Mouse (Mus musculus) hindbrain, embryonic 12.5 days (tissue): ENCODE results near the gene Tanc1. TPM values are rescaled to one million over a fixed set of nuclear protein-coding genes. Genes with fewer than 3 reads are reported as not detected.

Experiments used
- ATAC-seq: fragments of 200-750 bp; cut with Nextera tagmentation; 2 replicates; pipeline ENCODE4 v1.8.0; 2017; ENCODE audit warnings: moderate TSS enrichment; ENCODE audit not compliant: low FRiP score
- H3K27ac ChIP-seq: fragments of 300-500 bp; sonication (generic); 2 replicates; pipeline ENCODE4 v1.5.1; 2016; ENCODE audit warnings: mild to moderate bottlenecking
- H3K27me3 ChIP-seq: fragments of 300-500 bp; sonication (generic); 2 replicates; pipeline ENCODE4 v1.6.1; 2016; ENCODE audit warnings: mild to moderate bottlenecking
- H3K36me3 ChIP-seq: fragments of 300-500 bp; sonication (generic); 2 replicates; pipeline ENCODE4 v1.6.1; 2016; ENCODE audit warnings: mild to moderate bottlenecking
- H3K4me1 ChIP-seq: fragments of 300-500 bp; sonication (generic); 2 replicates; pipeline ENCODE4 v1.6.1; 2016
- H3K4me2 ChIP-seq: fragments of 300-500 bp; sonication (generic); replicated peaks from 2 replicates; pipeline ENCODE4 v1.6.1; 2016; ENCODE audit warnings: mild to moderate bottlenecking
- H3K4me3 ChIP-seq: fragments of 300-500 bp; sonication (generic); 2 replicates; pipeline ENCODE4 v1.5.1; 2016; ENCODE audit warnings: mild to moderate bottlenecking
- H3K9ac ChIP-seq: fragments of 300-500 bp; sonication (generic); 2 replicates; pipeline ENCODE4 v1.6.1; 2016; ENCODE audit warnings: mild to moderate bottlenecking, moderate library complexity
- H3K9me3 ChIP-seq: fragments of 300-500 bp; sonication (generic); replicated peaks from 2 replicates; pipeline ENCODE4 v1.6.1; 2016; ENCODE audit warnings: mild to moderate bottlenecking
- WGBS: fragments of 180-500 bp; shearing (Covaris S2); methylation state at CpG from one replicate; pipeline ENCODE4 v1.1.7; 2016; 5-methylcytosine and 5-hydroxymethylcytosine counted together
- polyA plus RNA-seq: library from polyadenylated mRNA; unstranded; fragments of >200 nt; fragmentation: Nextera tagmentation; extraction: Ambion mirVana; gene quantifications from 2 replicates; pipeline ENCODE4 v1.2.1, GENCODE M21; 2016

Gene Tanc1
- polyA plus RNA-seq, 1 experiment from 2014 or later: 18.9 TPM

DNA sequence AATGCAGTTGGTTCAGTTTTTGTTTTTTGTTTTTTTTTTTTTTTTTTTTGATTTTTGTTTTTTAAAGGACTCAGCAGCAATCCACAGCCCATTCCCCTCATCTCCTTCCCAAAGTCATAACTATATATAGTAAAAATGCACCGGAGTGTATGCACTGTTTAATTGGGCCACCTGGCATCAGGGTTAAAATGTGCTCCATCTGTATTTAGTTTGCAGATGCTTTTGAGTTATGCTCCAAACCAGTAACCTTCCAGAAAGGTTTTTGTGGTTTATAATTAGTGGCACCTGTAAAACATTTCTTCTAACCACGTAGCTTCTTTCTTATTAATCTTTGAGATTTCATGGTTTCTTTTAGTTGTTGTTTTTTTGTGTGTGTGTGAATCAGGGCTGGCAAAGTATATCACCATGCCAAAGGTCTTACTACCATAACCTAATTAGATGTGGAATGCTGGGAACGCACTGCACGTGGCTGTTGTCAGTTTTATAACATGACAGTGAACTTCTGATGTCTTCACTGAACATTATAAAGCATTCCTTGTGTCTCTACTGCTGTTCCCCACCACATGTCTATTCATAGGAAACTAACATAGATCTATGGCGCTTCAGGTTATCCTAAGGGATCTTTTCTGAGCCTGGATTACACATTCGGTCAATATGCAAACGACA, 86.9 kb downstream of the Tanc1 start:
- 29% methylated on average over 7 of the region's 7 CpGs for WGBS

DNA sequence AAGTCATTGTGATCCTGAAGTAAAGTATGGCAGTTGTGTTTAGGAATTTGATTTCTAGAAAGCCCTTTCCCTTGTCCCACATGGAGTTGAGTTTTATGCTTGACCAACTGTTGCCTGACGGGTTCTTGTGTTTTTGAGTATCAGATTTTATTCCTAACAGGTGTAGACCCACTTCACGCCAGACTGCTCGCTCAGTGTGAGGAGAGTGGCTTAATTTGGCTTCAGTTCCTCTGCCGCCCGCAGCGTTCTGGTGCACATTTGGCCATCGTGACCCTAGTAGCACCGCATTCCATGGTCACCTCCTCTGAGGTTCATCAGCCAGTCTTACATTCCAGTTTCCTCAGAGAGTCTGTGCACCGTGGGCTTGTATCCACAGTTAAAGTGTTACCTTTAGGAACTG, 88.1 kb downstream of the Tanc1 start:
- ATAC-seq: no peak

More for the DNA sequence above, 86.9 kb downstream of the Tanc1 start:
- Histone ChIP-seq H3K9me3 (no peaks in the 10 kb centered on the region), H3K4me2 (peak overlapping the region; percentile 47; the same call in 1 of the 2 replicates), H3K4me3 (no peak overlapping the region), H3K27me3 (no peaks in the 10 kb centered on the region), H3K4me1 (peaks cover 18% of the 10 kb centered on the region), H3K9ac (no peak overlapping the region), H3K36me3 (no peaks in the 10 kb centered on the region), H3K27ac (no peak overlapping the region)
- no peak for ATAC-seq

DNA sequence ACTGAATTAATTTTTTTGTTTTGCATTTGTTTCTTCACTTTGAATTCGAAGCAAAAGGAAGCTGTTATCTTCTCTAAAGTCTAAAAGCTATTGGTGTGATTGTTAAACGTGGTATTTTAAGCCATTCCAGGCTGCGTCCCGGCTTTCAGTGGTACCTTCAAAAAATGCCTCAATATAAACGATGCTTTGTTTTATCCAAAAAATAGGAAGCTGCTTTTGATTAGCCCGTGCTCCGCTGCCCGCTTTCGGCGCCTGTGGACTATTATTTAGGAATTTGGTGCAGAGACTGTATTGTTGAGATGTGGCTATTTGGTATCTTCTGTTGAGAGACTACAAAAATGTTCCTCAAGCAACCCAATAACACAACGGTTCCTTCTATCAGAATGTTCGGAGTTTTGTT, 93.4 kb downstream of the Tanc1 start:
- Histone ChIP-seq H3K9me3 (no peaks in the 10 kb centered on the region), H3K4me3 (no peak overlapping the region), H3K27ac (no peak overlapping the region), H3K36me3 (no peaks in the 10 kb centered on the region), H3K27me3 (no peaks in the 10 kb centered on the region), H3K9ac (no peak overlapping the region), H3K4me1 (no peaks in the 10 kb centered on the region; the same call in 1 of the 2 replicates), H3K4me2 (no peak overlapping the region)
- ATAC-seq: no peak
- 87% methylated on average over 12 of the region's 12 CpGs for WGBS

More for the DNA sequence above, 88.1 kb downstream of the Tanc1 start:
- H3K27ac ChIP-seq: no peak overlapping the region
- no peak overlapping the region for H3K4me2 ChIP-seq
- H3K4me1 ChIP-seq: peaks cover 18% of the 10 kb centered on the region
- WGBS: 75% methylated on average over 9 of the region's 9 CpGs
- H3K27me3 ChIP-seq: no peaks in the 10 kb centered on the region
- H3K36me3 ChIP-seq: no peaks in the 10 kb centered on the region
- H3K9me3 ChIP-seq: no peaks in the 10 kb centered on the region
- H3K4me3 ChIP-seq: no peak overlapping the region
- H3K9ac ChIP-seq: no peak overlapping the region

DNA sequence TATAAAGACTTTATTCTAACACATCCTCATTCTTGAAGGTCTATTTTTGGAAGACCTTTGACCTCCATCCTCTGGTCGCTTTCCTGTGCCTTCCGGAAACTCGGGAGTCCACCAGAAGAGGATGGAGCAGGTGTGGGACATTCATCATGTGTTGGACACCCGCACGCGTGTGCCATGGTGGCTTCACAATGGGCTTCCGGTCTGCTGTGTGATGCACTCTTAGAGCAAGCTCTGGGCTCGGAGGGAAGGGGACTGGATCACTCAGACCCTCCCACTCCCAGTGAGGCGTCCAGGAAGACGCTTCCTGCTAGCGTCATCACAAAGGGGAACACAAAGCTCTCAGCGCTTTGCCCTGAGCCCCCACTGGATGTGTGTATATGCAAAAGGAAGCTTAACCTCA, 95.0 kb downstream of the Tanc1 start:
- Histone ChIP-seq H3K4me3 (no peak overlapping the region), H3K4me2 (no peak overlapping the region), H3K4me1 (no peaks in the 10 kb centered on the region; the same call in 1 of the 2 replicates), H3K27me3 (no peaks in the 10 kb centered on the region), H3K9ac (no peak overlapping the region), H3K36me3 (no peaks in the 10 kb centered on the region), H3K27ac (no peak overlapping the region), H3K9me3 (no peaks in the 10 kb centered on the region)
- 85% methylated on average over 12 of the region's 12 CpGs for WGBS
- no peak for ATAC-seq

DNA sequence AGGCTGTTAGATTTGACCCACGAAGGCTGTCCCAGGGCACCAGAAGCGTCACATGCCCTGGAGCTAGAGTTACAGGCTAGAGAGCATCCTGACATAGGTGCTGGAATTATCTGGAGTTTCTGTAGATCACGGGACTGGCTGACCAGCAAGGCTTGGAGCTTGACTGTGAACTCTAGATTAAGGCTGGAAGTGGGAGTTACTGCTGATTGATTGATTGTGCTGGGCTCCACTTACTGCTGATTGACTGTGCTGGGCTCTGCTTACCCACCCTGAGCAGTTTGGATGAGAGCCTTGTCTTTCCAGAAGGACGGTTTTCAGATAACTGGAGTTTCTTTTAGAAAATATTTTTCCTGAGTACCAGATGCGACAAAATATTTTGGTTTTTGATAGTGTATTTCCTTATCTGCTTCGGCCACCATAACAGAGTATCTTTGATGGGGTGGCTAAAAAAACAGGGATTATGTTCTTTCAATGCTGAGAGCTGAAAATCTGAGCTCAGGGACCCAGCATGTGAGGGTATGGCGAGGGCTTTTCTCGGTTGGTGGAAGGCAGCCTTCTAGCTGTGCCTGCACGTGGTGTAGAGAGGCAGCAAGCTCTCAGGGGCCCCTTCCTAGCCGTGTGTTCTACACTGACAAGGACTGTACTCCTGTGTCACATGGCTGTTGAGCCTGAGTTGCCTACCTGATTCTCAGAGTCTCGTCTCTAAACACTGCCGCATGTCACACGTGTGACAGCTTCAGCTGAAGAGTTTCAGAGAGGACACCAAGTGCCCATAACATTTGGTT, 96.3 kb downstream of the Tanc1 start:
- no peaks in the 10 kb centered on the region for H3K27me3 ChIP-seq
- WGBS: 72% methylated on average over 13 of the region's 13 CpGs
- H3K9me3 ChIP-seq: no peaks in the 10 kb centered on the region
- ATAC-seq: no peak
- no peaks in the 10 kb centered on the region for H3K36me3 ChIP-seq
- peaks cover 2% of the 10 kb centered on the region; the same call in 1 of the 2 replicates for H3K4me1 ChIP-seq
- no peak overlapping the region for H3K9ac ChIP-seq
- H3K27ac ChIP-seq: no peak overlapping the region
- no peak overlapping the region for H3K4me3 ChIP-seq
- H3K4me2 ChIP-seq: no peak overlapping the region

DNA sequence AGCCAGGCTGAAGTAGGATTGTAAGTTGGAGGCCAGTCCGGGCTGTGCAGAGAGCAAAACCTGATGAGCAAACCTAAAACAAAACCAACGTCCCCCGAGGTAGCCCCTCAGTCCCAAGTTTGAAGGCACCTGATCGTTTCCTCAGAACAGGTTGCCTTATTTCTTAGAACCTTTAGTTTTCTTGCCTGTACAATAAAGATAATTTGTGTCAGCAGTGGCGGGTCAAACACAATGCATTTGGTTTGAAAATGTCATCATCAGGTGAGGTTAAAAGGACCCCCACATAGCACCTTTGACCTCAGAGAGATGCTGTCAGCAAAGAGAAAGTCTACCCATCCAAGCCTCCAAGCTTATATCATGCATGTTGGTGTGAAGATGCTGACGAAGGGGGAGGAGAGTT, 98.9 kb downstream of the Tanc1 start:
- Histone ChIP-seq H3K4me2 (no peak overlapping the region), H3K9me3 (no peaks in the 10 kb centered on the region), H3K9ac (no peak overlapping the region), H3K36me3 (no peaks in the 10 kb centered on the region), H3K27me3 (no peaks in the 10 kb centered on the region), H3K4me3 (no peak overlapping the region), H3K27ac (no peak overlapping the region), H3K4me1 (0 out of 2 replicates have a peak, but pooled peaks cover 2% of the 10 kb centered on the region)
- no peak for ATAC-seq
- 90% methylated on average over 6 of the region's 6 CpGs for WGBS

DNA sequence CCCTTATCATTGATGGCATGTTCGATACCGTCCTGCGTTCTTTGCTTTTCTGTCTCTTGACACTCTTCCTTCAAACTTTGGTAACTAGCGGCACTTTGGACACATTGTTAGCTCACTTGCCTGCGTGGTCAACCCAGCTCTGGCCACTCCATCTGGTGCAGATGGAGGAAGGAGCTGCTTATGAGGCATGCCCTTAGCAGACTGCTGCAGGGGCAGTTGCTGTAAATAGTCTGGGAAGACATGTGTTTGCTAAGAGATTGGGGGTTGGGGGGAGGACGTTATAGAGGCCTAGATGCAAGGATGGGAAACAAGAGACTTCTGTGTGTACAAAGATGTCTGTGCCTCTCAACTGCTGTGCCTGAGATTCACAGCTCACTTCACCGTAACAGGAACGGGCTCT, 100.2 kb downstream of the Tanc1 start:
- Histone ChIP-seq H3K27me3 (no peaks in the 10 kb centered on the region), H3K27ac (no peak overlapping the region), H3K9ac (0 out of 2 replicates have a peak overlapping the region, but pooled peaks have one; percentile 18), H3K9me3 (no peaks in the 10 kb centered on the region), H3K4me3 (no peak overlapping the region), H3K4me2 (no peak overlapping the region), H3K4me1 (0 out of 2 replicates have a peak, but pooled peaks cover 2% of the 10 kb centered on the region), H3K36me3 (no peaks in the 10 kb centered on the region)
- ATAC-seq: no peak
- 81% methylated on average over 8 of the region's 8 CpGs for WGBS

DNA sequence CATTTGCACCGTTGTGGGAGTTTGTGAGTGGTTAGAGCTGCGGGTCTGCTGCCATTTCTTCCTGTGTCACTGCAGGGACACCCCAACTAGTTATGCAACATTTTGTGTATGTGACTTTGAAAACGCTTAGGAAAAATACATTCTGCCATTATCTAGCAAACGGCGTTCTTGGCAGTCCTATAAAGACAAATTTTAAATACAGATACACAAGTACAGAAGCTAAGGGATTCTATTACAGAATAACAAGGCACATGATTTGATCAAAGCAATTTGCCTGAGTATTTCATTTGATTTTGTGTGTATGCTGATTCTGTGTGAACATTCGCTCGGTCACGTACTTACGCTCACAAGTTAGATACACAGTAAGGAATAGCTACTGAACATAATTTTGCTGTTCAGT, 100.6 kb downstream of the Tanc1 start:
- Histone ChIP-seq H3K36me3 (no peaks in the 10 kb centered on the region), H3K27me3 (no peaks in the 10 kb centered on the region), H3K9ac (no peak overlapping the region), H3K4me3 (no peak overlapping the region), H3K4me1 (peaks cover 2% of the 10 kb centered on the region; the same call in 1 of the 2 replicates), H3K4me2 (no peak overlapping the region), H3K27ac (no peak overlapping the region), H3K9me3 (no peaks in the 10 kb centered on the region)
- WGBS: 89% methylated on average over 9 of the region's 9 CpGs
- no peak for ATAC-seq

DNA sequence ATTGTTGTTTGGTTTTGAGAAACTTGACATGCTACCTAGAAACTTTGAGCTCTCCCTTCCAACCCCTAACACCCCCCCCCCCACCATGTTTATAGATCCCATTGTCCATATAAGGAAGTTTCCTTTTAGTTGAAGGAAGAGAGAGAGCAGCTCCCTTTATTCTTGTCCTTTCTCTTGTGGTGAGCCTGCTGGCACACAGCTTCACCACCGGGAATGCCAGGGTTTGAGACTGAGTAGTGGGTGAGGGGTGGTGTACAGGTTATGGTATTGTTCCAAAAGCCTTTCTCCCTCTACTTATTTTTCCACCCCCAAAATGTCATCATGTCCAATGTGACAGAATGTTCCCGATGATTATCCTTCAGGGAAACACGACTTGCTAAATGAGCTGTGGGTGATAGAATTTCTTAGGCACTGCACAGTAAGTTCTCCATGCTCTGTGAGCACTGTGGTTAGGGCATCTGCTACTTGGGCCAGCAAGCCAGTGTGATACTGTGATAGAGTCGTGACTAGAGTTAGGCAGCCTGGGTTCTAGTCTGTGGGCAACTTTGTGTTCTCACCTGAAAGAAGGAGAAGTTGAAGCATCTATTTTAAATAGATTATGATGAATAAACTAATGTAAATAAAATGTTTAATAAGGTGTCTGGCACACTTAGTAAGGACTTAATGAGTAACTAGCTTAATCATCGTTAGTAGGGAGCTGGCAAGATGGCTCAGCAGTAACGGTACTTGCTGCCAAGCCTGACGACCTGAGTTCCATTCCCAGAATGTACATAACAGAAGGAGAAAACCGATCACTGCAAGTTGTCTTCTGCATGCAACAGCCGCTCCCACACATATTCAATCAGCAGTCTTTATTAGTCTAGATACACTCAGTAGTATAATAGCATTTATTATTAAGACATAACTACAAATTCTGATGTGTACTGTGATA, 102.0 kb downstream of the Tanc1 start:
- Histone ChIP-seq H3K27ac (no peak overlapping the region), H3K4me2 (no peak overlapping the region), H3K4me3 (no peak overlapping the region), H3K4me1 (peaks cover 14% of the 10 kb centered on the region), H3K9ac (no peak overlapping the region), H3K36me3 (no peaks in the 10 kb centered on the region), H3K27me3 (no peaks in the 10 kb centered on the region), H3K9me3 (no peaks in the 10 kb centered on the region)
- no peak for ATAC-seq
- WGBS: 88% methylated on average over 9 of the region's 9 CpGs

DNA sequence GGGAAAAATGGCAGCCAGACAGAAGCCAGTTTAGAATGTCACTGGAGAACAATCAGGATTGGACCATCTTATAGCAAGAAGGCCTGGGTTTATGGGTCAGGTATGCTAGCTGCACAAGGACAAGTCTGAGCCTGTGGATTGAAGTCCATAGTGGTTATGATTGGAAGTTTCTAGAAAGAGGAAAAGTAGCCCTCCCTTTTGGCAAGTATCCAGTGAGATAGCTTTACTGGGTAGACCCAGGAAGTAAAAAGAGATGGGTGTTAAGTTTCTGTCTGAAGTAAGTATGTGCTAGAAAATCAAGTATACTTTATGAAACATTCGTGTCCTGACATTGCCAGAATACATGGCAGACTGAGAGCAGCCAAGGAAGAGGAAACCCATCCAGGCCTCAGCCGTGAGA, 103.2 kb downstream of the Tanc1 start:
- Histone ChIP-seq H3K27me3 (no peaks in the 10 kb centered on the region), H3K4me2 (no peak overlapping the region), H3K9ac (no peak overlapping the region), H3K27ac (no peak overlapping the region), H3K4me1 (peaks cover 23% of the 10 kb centered on the region), H3K9me3 (no peaks in the 10 kb centered on the region), H3K4me3 (no peak overlapping the region), H3K36me3 (no peaks in the 10 kb centered on the region)
- WGBS: 100% methylated on average over 2 of the region's 2 CpGs
- no peak for ATAC-seq

DNA sequence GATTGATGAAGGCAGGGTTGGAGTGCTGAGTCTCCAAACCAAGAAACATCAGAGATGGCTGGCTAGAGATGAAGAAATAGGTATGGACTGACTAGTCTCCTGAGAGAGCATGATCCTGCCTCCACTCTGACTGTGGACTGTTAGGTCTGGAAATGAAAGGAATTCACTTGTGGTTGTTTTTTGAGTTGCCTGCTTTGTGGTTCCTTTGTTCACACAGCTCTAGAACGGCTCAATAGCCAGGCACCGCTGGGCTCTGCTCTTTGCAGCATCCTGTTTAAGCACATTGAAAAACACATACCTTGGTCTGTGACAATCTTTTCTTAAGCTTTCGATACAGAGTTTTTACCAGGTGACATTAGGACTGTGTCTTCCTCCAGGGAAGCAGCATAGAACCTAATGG, 104.6 kb downstream of the Tanc1 start:
- no peaks in the 10 kb centered on the region for H3K9me3 ChIP-seq
- H3K9ac ChIP-seq: no peak overlapping the region
- ATAC-seq: no peak
- no peak overlapping the region for H3K4me3 ChIP-seq
- 67% methylated on average over 3 of the region's 3 CpGs for WGBS
- H3K4me1 ChIP-seq: peaks cover 29% of the 10 kb centered on the region
- H3K27me3 ChIP-seq: no peaks in the 10 kb centered on the region
- H3K36me3 ChIP-seq: no peaks in the 10 kb centered on the region
- H3K27ac ChIP-seq: no peak overlapping the region
- H3K4me2 ChIP-seq: no peak overlapping the region

DNA sequence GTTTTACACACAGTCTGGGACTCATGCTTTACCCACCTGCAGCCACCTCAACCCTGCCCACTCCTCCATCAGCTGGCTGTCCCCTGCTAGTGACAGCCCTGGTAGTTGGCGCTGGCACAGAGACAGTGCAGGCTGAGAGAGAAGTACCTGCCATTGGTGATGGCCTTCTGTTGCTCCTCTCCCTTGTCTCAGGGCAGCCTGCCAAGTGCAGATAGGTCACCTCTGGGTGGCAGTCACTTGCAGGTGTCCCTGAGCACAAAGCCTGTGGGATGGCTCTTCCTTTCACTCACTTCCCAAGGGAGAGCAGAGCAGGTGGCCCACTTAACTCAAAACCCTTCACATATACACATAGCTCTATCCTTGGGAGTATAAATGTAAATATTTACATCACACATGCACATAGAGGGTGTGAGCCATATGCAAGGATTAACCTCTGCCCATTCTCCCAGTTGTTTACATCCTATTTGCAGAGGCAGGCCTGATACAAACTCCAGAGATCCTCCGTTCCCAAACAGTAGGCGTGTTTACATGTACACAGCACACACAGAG, 106.0 kb downstream of the Tanc1 start:
- Histone ChIP-seq H3K27ac (no peak overlapping the region), H3K9me3 (no peaks in the 10 kb centered on the region), H3K4me2 (no peak overlapping the region), H3K4me1 (peaks cover 31% of the 10 kb centered on the region), H3K9ac (no peak overlapping the region), H3K4me3 (no peak overlapping the region), H3K27me3 (no peaks in the 10 kb centered on the region), H3K36me3 (no peaks in the 10 kb centered on the region)
- 79% methylated on average over 3 of the region's 3 CpGs for WGBS
- no peak for ATAC-seq
